Mouse (Mus musculus) hindbrain, embryonic 14.5 days (tissue): ENCODE measurements around the gene Dus4l. TPM values are rescaled to one million over a fixed set of nuclear protein-coding genes. Genes with fewer than 3 reads are reported as not detected.
"Not testable (repeated sequence)": the region's sequence is repeated elsewhere in the genome, so short reads cannot be mapped to it uniquely, and the experiment has no call there.

Experiments
- ATAC-seq: fragments of 200-750 bp; cut with Nextera tagmentation; 2 replicates; pipeline ENCODE4 v1.8.0; 2017; ENCODE audit warnings: moderate number of reproducible peaks, mild to moderate bottlenecking, moderate TSS enrichment, moderate library complexity; ENCODE audit not compliant: low FRiP score
- DNase-seq: peaks from one replicate; pipeline ENCODE4 v3.0.0-alpha.2; 2015; ENCODE audit warnings: low spot score
- H3K27ac ChIP-seq: fragments of 300-500 bp; sonication (generic); 2 replicates; pipeline ENCODE4 v1.5.1; 2014; ENCODE audit warnings: mild to moderate bottlenecking, moderate library complexity
- H3K27me3 ChIP-seq: fragments of 300-500 bp; sonication (generic); 2 replicates; pipeline ENCODE4 v1.6.1; 2014; ENCODE audit warnings: mild to moderate bottlenecking, low read length, mixed read lengths; ENCODE audit not compliant: control insufficient read depth, insufficient read depth
- H3K36me3 ChIP-seq: fragments of 300-500 bp; sonication (generic); replicated peaks from 2 replicates; pipeline ENCODE4 v1.6.1; 2014; ENCODE audit not compliant: control insufficient read depth, insufficient read depth
- H3K4me1 ChIP-seq: fragments of 300-500 bp; sonication (generic); replicated peaks from 2 replicates; pipeline ENCODE4 v1.6.1; 2014; ENCODE audit warnings: antibody characterized with exemption, low read length, mixed read lengths; ENCODE audit not compliant: control insufficient read depth, insufficient read depth
- H3K4me2 ChIP-seq: fragments of 300-500 bp; sonication (generic); replicated peaks from 2 replicates; pipeline ENCODE4 v1.6.1; 2014; ENCODE audit warnings: mild to moderate bottlenecking, moderate library complexity
- H3K4me3 ChIP-seq: fragments of 300-500 bp; sonication (generic); replicated peaks from 2 replicates; pipeline ENCODE4 v1.5.1; 2014; ENCODE audit warnings: mild to moderate bottlenecking, low read length
- H3K9ac ChIP-seq: fragments of 300-500 bp; sonication (generic); 2 replicates; pipeline ENCODE4 v1.6.1; 2014
- H3K9me3 ChIP-seq: fragments of 300-500 bp; sonication (generic); 2 replicates; pipeline ENCODE4 v1.6.1; 2016; ENCODE audit warnings: low read length; ENCODE audit not compliant: control insufficient read depth
- WGBS: fragments of 180-500 bp; shearing (Covaris S2); extraction: QIAGEN DNeasy Blood & Tissue Kit; methylation state at CpG from one replicate; pipeline ENCODE4 v1.1.7; 2014; 5-methylcytosine and 5-hydroxymethylcytosine counted together
- polyA plus RNA-seq: library from polyadenylated mRNA; unstranded; fragments of >200 nt; fragmentation: Nextera tagmentation; extraction: Ambion mirVana; gene quantifications from 2 replicates; pipeline ENCODE4 v1.2.1, GENCODE M21; 2014

Gene Dus4l
- polyA plus RNA-seq, 1 experiment from 2014 or later = 7.2 TPM

DNA sequence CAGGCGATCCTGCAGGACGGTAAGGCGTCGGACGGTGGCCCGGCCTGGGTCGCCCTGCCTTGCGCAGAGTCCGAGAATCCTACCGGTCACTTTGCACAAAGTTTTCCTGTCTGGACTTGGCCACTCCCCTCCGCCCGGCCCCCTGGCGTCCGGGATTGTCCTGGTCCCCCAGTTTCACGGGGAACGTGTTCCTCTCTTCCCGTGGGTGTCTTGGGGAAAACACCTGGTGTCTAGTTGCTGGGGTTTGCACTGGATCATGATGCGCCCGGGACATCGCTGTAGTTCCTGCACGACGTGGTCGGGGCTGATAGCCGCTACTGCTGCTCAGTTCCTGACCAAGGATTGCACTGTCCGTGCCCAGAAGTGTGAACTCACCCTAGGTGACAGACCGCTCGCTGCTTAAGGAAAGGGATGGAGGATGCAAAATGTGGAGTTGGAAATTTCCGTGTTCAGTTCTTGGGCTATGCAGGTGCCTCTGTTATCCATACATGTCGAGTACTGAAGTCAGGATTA lies 395 bp upstream of the Dus4l start:
- H3K27me3 ChIP-seq = no peaks in the 10 kb centered on the region
- no peaks in the 10 kb centered on the region for H3K9me3 ChIP-seq
- H3K27ac ChIP-seq = peak overlapping the region; percentile 80
- H3K4me2 ChIP-seq = peak overlapping the region; percentile 81
- under 1% methylated on average over 29 of the region's 29 CpGs for WGBS
- peak overlapping the region; percentile 94 for H3K4me3 ChIP-seq
- no peak for DNase-seq
- peaks cover 9% of the 10 kb centered on the region for H3K4me1 ChIP-seq
- ATAC-seq = peak; percentile 67; the same call in 1 of the 2 replicates
- peak overlapping the region; percentile 79 for H3K9ac ChIP-seq
- no peaks in the 10 kb centered on the region for H3K36me3 ChIP-seq

- H3K4me3 ChIP-seq = peak overlapping the region; percentile 94; the same call in 1 of the 2 replicates
- H3K9me3 ChIP-seq = no peaks in the 10 kb centered on the region
- H3K27ac ChIP-seq = no peak overlapping the region
- no peak for DNase-seq
- H3K9ac ChIP-seq = peak overlapping the region; percentile 79
- H3K27me3 ChIP-seq = no peaks in the 10 kb centered on the region
- H3K4me2 ChIP-seq = peak overlapping the region; percentile 81
- WGBS = 83% methylated on average over 5 of the region's 5 CpGs
- H3K36me3 ChIP-seq = peaks cover 4% of the 10 kb centered on the region; the same call in 1 of the 2 replicates
- ATAC-seq = no peak
- H3K4me1 ChIP-seq = peaks cover 9% of the 10 kb centered on the region
These were observed 1.0 kb downstream of the Dus4l start for GRCm38 (mm10) chr12:31653611-31654010.

GRCm38 (mm10) chr12:31635240-31635607 lies 19.4 kb downstream of the Dus4l start:
- H3K9ac ChIP-seq = peak overlapping the region; percentile 79
- ATAC-seq (no peak; the same call in 1 of the 2 replicates), DNase-seq (no peak)
- whole genome bisulfite sequencing = 71% methylated on average over 3 of the region's 3 CpGs
- no peaks in the 10 kb centered on the region for H3K36me3 ChIP-seq
- H3K4me3 ChIP-seq = no peak overlapping the region
- H3K4me2 ChIP-seq = peak overlapping the region; percentile 75
- H3K27me3 ChIP-seq = no peaks in the 10 kb centered on the region
- peaks cover 9% of the 10 kb centered on the region for H3K4me1 ChIP-seq
- H3K9me3 ChIP-seq = no peaks in the 10 kb centered on the region
- no peak overlapping the region for H3K27ac ChIP-seq

DNA sequence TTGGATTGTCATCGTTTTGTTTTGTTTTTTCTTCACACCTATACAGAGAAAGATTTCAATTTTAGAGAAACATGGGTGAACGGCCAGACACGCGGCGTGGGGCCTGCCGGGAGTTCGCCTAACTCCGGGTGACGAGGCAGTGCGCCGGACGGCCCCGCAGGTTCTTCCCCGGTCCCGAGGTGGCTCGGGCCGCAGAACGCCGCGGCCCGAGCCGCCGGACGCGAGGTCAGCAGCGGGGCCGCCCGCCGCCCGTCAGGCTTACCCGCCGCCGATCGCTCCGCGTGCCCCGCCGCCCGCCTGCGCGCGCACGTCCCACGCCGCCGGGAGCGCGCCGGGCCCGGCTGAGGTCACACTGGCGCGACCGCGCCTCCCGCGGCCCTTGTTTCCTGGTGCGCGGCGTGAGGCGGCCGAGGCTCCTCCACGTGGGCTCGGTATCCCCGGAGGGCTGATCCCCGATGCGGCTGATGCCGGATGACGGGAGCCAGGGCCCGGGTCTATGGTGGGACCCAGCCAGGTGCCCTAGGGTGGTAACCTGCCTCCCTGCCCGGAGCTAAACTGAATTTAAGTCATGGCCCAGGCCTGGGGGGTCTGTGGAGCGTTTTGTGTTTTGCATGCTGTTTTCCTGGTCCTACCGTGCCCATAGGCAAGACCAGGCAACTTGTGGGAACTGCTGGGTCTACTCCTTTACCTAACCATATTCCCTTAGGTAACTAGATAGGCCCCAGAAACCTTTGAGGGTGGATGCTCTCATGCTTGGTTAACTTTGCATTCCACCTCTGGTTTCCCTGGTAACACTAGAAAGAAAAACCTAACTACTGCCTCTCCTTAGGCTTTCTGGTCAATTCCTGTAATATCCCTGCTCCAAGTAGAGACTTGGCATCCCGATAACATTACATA lies 20.0 kb downstream of the Dus4l start, which contains the start of gene Bcap29:
Gene Bcap29 (minus strand): TSS at position 316 of the 897 bp plus-strand sequence.
- H3K4me3 ChIP-seq = peak within 1 kb of the TSS; percentile 66
- peak within 1 kb of the TSS; percentile 79 for H3K9ac ChIP-seq
- no peaks in the 10 kb centered on the region for H3K9me3 ChIP-seq
- peak within 1 kb of the TSS; percentile 75 for H3K4me2 ChIP-seq
- ATAC-seq (peak; percentile 86), DNase-seq (peak; percentile 78)
- WGBS = 4% methylated on average over 71 of the region's 73 CpGs
- peak within 1 kb of the TSS; percentile 14 for H3K27ac ChIP-seq
- no peaks in the 10 kb centered on the region for H3K27me3 ChIP-seq
- peaks cover 9% of the 10 kb centered on the region for H3K4me1 ChIP-seq
- 0 out of 2 replicates have a peak, but pooled peaks cover 4% of the 10 kb centered on the region for H3K36me3 ChIP-seq

DNA sequence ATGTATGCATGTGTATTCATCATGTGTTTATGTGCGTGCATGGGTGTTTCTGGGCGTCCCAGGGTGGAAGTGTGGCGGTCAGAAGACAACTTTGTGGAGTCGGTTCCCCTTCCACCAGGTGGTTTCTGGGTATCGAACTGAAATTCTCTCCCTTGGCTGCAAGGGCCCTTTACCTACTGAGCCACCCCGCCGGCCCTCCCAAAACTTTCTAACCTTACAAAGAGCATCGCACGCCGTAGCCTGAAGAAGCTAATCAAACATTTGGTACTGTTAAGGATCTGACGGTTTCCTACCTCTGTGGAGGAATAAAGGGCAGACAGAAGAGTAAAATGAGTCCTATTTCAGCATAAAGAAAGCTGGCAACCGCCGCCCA lies 20.7 kb downstream of the Dus4l start:
- DNase-seq (peak; percentile 44), ATAC-seq (peak; percentile 31)
- peak overlapping the region; percentile 66 for H3K4me3 ChIP-seq

GRCm38 (mm10) chr12:31628396-31628795 lies 26.2 kb downstream of the Dus4l start:
- H3K9ac ChIP-seq, H3K4me3 ChIP-seq, ATAC-seq, H3K4me1 ChIP-seq, H3K27ac ChIP-seq, H3K9me3 ChIP-seq, H3K4me2 ChIP-seq, DNase-seq, H3K27me3 ChIP-seq: not testable (repeated sequence)
- WGBS = 93% methylated on average over 9 of the region's 9 CpGs
- peaks cover 19% of the 10 kb centered on the region for H3K36me3 ChIP-seq

More for the DNA sequence above, 20.7 kb downstream of the Dus4l start:
- no peak overlapping the region; the same call in 1 of the 2 replicates for H3K27ac ChIP-seq
- no peaks in the 10 kb centered on the region for H3K9me3 ChIP-seq
- 9% methylated on average over 13 of the region's 13 CpGs for WGBS
- H3K4me2 ChIP-seq = peak overlapping the region; percentile 75
- H3K36me3 ChIP-seq = 0 out of 2 replicates have a peak, but pooled peaks cover 4% of the 10 kb centered on the region
- H3K27me3 ChIP-seq = no peaks in the 10 kb centered on the region
- H3K9ac ChIP-seq = peak overlapping the region; percentile 79
- H3K4me1 ChIP-seq = peaks cover 9% of the 10 kb centered on the region

GRCm38 (mm10) chr12:31625016-31625415 lies 29.6 kb downstream of the Dus4l start:
- DNase-seq (no peak), ATAC-seq (no peak)
- no peaks in the 10 kb centered on the region for H3K9me3 ChIP-seq
- H3K9ac ChIP-seq = no peak overlapping the region
- WGBS = 96% methylated on average over 1 of the region's 1 CpGs
- no peak overlapping the region for H3K4me2 ChIP-seq
- H3K27ac ChIP-seq = no peak overlapping the region
- H3K27me3 ChIP-seq = no peaks in the 10 kb centered on the region
- H3K4me3 ChIP-seq = no peak overlapping the region
- H3K4me1 ChIP-seq = no peaks in the 10 kb centered on the region
- peaks cover 17% of the 10 kb centered on the region for H3K36me3 ChIP-seq

- no peak overlapping the region for H3K9ac ChIP-seq
- no peak for ATAC-seq
- no peak overlapping the region for H3K4me3 ChIP-seq
- WGBS = 90% methylated on average over 8 of the region's 8 CpGs
- peaks cover 8% of the 10 kb centered on the region; the same call in 1 of the 2 replicates for H3K36me3 ChIP-seq
- H3K27ac ChIP-seq = no peak overlapping the region
- no peak overlapping the region for H3K4me2 ChIP-seq
- H3K9me3 ChIP-seq = 0 out of 2 replicates have a peak, but pooled peaks cover 3% of the 10 kb centered on the region
- H3K27me3 ChIP-seq = no peaks in the 10 kb centered on the region
- H3K4me1 ChIP-seq = no peaks in the 10 kb centered on the region
- DNase-seq = no peak
These were observed 34.5 kb downstream of the Dus4l start for GRCm38 (mm10) chr12:31620106-31620505.

DNA sequence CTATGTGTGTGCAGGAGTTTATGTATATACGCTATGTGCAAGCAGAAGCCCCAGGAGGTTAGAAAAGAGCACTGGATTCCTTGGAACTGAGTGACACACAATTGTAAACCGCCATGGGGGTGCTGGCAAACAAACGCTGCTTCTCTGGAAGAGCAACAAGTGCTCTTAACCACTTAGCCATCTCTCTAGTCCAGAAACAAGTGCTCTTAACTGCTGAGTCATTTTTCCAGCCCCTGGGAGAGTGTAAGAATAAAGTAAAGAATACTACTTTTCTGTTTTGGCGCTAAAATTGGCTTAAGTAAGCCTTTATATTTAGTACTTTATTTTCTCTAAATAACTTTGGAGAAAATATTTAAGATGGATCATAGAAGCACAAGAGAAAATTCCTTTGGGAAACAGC lies 41.3 kb downstream of the Dus4l start:
- Histone ChIP-seq H3K4me1 (no peaks in the 10 kb centered on the region), H3K4me3 (no peak overlapping the region), H3K27ac (no peak overlapping the region), H3K9ac (no peak overlapping the region), H3K4me2 (no peak overlapping the region), H3K36me3 (peaks cover 4% of the 10 kb centered on the region; the same call in 1 of the 2 replicates), H3K9me3 (0 out of 2 replicates have a peak, but pooled peaks cover 3% of the 10 kb centered on the region), H3K27me3 (no peaks in the 10 kb centered on the region)
- 55% methylated on average over 4 of the region's 4 CpGs for WGBS
- no peak for ATAC-seq
- DNase-seq = no peak
